Mouse (Mus musculus) ES-E14 (cell line): ENCODE results near the gene Cdh24. TPM values are rescaled to one million over a fixed set of nuclear protein-coding genes. Genes with fewer than 3 reads are reported as not detected.

Source experiments
- DNase-seq: peaks from one replicate; pipeline ENCODE4 v3.0.0-alpha.2; 2013; ENCODE audit warnings: low read depth, low spot score
- H3K27ac ChIP-seq: 2 replicates; pipeline ENCODE4 v1.5.1; 2012; ENCODE audit warnings: low read depth, mild to moderate bottlenecking, low read length, moderate library complexity, mixed read lengths; ENCODE audit not compliant: poor library complexity, insufficient read depth, severe bottlenecking
- H3K36me3 ChIP-seq: 2 replicates; pipeline ENCODE4 v1.6.1; 2012; ENCODE audit warnings: mild to moderate bottlenecking, low read length, moderate library complexity, mixed read lengths; ENCODE audit not compliant: control insufficient read depth, poor library complexity, insufficient read depth, severe bottlenecking
- H3K4me1 ChIP-seq, 2 experiments: fragments of 150-350 bp in 1 of 2; sonication (generic) in 1 of 2; 2 replicates each; pipeline ENCODE4 v1.6.1; 2012; ENCODE audit warnings: low read length in 2 of 2, mild to moderate bottlenecking in 1 of 2, mixed read lengths in 1 of 2; ENCODE audit not compliant: control insufficient read depth in 2 of 2, insufficient read depth in 2 of 2, poor library complexity in 1 of 2
- H3K4me3 ChIP-seq, 2 experiments: fragments of 150-350 bp in 1 of 2; sonication (generic) in 1 of 2; 2 replicates each; pipeline ENCODE4 v1.5.1; 2012; ENCODE audit warnings: low read length in 2 of 2, low read depth in 1 of 2, mild to moderate bottlenecking in 1 of 2, mixed read lengths in 1 of 2; ENCODE audit not compliant: insufficient read depth in 1 of 2, poor library complexity in 1 of 2, severe bottlenecking in 1 of 2
- H3K9ac ChIP-seq: 2 replicates; pipeline ENCODE4 v1.6.1; 2012; ENCODE audit warnings: low read depth, mild to moderate bottlenecking, low read length, mixed read lengths; ENCODE audit not compliant: poor library complexity, insufficient read depth, severe bottlenecking
- H3K9me3 ChIP-seq: fragments of 150-350 bp; sonication (generic); 2 replicates; pipeline ENCODE4 v1.6.1; 2012; ENCODE audit warnings: low read depth, mild to moderate bottlenecking, low read length; ENCODE audit not compliant: control insufficient read depth, insufficient read depth
- CHD2 ChIP-seq: IDR thresholded peaks from 2 replicates; pipeline ENCODE4 v1.6.1; 2014; ENCODE audit warnings: mild to moderate bottlenecking, low read depth, low read length, inconsistent platforms
- HCFC1 ChIP-seq: IDR thresholded peaks from 2 replicates; pipeline ENCODE4 v1.6.1; 2012; ENCODE audit warnings: low read length, inconsistent platforms, borderline replicate concordance; ENCODE audit not compliant: insufficient read depth
- MAFK ChIP-seq: IDR thresholded peaks from 2 replicates; pipeline ENCODE4 v1.6.1; 2014; ENCODE audit warnings: mild to moderate bottlenecking, low read depth, low read length, inconsistent platforms; ENCODE audit not compliant: insufficient read depth
- ZC3H11A ChIP-seq: IDR thresholded peaks from 2 replicates; pipeline ENCODE4 v1.6.1; 2012; ENCODE audit warnings: low read depth, mild to moderate bottlenecking, inconsistent platforms, low read length, borderline replicate concordance
- ZNF384 ChIP-seq: IDR thresholded peaks from 2 replicates; pipeline ENCODE4 v1.6.1; 2012; ENCODE audit warnings: low read depth, low read length, inconsistent platforms
- in situ Hi-C, 2 experiments: fragments of 600-800 bp; cut with MboI; formaldehyde crosslinking; loops; one replicate each; pipeline ENCODE4 v1.15.1; 2025; ENCODE audit warnings: low sequenced_read_pairs in 2 of 2, inconsistent platforms in 1 of 2; ENCODE audit not compliant: unreplicated experiment in 2 of 2
- total RNA-seq: library from RNA; depleted of rRNA; stranded (reverse); fragments of 300-350 nt; gene quantifications from 2 replicates; pipeline ENCODE4 v1.2.3, GENCODE M21; 2012

The Cdh24 gene
- total RNA-seq, 1 experiment = 3.2 TPM

DNA sequence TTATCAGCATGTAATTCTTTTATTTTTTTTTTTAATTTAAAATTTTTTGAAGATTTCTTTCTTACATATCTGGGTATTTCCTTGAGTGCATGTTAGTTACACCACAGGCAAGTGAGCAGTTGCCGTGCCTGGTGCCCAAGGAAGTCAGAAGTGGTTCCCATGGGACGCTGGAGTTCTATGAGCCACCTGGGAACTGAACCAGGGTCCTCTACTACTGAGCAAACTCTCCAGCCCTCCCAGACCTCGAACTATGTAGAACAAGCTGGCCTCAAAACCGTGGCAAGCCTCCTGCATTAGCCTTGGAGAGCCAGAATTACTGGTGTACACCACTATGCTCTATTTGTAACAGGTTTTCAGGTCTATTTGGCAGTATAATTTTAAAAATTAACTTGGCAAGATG, 38.6 kb downstream of the Cdh24 start:
- H3K9me3 ChIP-seq = no peaks in the 10 kb centered on the region
- H3K9ac ChIP-seq = peak overlapping the region; percentile 65; the same call in 1 of the 2 replicates
- peak overlapping the region; percentile 69 to 89 for H3K4me3 ChIP-seq
- in situ Hi-C loops = no loop called here
- H3K27ac ChIP-seq = peak overlapping the region; percentile 77; the same call in 1 of the 2 replicates
- no peaks in the 10 kb centered on the region for H3K36me3 ChIP-seq
- DNase-seq = no peak
- TF ChIP-seq HCFC1 (no peak), MAFK (no peak), ZNF384 (0 out of 2 replicates have a peak, but pooled peaks have one; percentile 16)
- H3K4me1 ChIP-seq = peaks cover 2 to 8% of the 10 kb centered on the region in 2 experiments; a peak in 2 of 4 replicates

DNA sequence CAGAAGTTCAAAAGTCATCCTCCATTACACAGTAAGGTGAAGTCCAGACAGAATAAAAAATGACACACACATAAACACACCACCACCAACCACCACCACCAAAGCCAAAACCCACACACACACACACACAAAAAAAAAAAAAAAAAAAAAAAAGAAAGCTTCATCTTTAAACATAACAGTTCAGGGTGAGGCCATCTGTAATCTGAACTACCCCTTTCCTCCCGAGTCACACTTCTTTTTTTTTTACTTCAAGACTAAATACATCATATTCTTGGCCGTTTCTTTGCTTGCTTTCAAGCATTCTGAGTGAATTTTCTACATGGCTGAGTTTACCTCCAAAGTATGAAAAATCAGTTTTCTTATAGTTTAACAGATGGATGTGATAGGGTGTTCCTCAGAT, 39.6 kb downstream of the Cdh24 start:
- no peak for DNase-seq
- no peak for TF ChIP-seq ZNF384
- no peak for TF ChIP-seq MAFK
- TF ChIP-seq ZC3H11A = no peak
- TF ChIP-seq CHD2 = no peak
- no peak for TF ChIP-seq HCFC1
- Histone ChIP-seq H3K9me3 (no peaks in the 10 kb centered on the region), H3K36me3 (no peaks in the 10 kb centered on the region), H3K4me1 (peaks cover 2 to 6% of the 10 kb centered on the region in 2 experiments; a peak in 2 of 4 replicates), H3K4me3 (no peak overlapping the region), H3K9ac (no peak overlapping the region), H3K27ac (no peak overlapping the region)
- in situ Hi-C loops = no loop called here

- H3K9me3 ChIP-seq = no peaks in the 10 kb centered on the region
- in situ Hi-C loops = no loop called here
- H3K4me3 ChIP-seq = no peak overlapping the region
- DNase-seq = no peak
- no peak for TF ChIP-seq CHD2
- TF ChIP-seq ZC3H11A = no peak
- TF ChIP-seq HCFC1 = no peak
- no peak for TF ChIP-seq ZNF384
- TF ChIP-seq MAFK = no peak
- no peaks in the 10 kb centered on the region for H3K36me3 ChIP-seq
- peaks cover 0 to 11% of the 10 kb centered on the region in 2 experiments; a peak in 2 of 4 replicates for H3K4me1 ChIP-seq
- no peak overlapping the region for H3K27ac ChIP-seq
- no peak overlapping the region for H3K9ac ChIP-seq
Measured at GRCm38 (mm10) chr14:54597084-54597483, 44.1 kb downstream of the Cdh24 start.

DNA sequence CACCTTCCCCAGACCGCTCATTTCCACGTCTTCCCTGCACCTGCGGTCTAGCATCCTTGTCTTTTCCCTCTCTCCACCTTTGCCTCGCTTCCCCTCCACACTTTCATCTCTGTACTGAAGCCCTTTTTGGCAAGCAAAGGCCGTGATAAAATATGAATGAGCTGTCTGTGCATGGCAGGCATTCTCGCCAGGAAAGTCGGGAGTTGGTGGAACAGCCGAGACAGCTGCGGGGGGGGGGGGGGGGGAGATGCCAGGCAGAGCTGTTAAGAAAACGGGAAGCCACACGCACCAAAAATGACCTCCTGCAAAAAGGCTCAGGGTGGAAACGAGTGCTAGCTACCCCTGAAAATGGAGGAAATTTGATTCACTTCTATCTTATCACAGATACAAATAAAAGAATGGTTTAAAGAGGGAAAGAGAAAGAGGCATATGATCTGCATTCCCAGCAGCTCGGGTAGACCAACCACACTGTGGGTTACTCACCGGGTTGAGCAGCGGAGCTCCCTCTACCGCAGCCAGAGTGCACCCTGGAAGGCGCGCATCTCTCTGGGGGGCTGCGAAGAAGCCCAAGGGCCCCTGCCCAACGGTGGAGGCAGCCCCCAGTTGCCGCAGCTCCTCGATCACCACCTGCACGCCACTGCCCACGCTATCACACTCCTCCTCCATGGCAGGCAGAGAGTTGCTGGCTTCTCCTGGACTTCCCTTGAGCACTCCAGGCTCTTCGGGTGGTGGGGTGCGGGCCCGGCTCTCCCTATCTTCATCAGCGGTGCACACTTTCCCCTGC, 46.3 kb downstream of the Cdh24 start:
- in situ Hi-C loops = no loop called here
- no peaks in the 10 kb centered on the region for H3K36me3 ChIP-seq
- TF ChIP-seq ZC3H11A (no peak), MAFK (no peak), ZNF384 (no peak), HCFC1 (no peak)
- peaks cover 0 to 13% of the 10 kb centered on the region in 2 experiments; a peak in 2 of 4 replicates for H3K4me1 ChIP-seq
- no peak overlapping the region for H3K27ac ChIP-seq
- H3K9me3 ChIP-seq = no peaks in the 10 kb centered on the region
- no peak for DNase-seq
- H3K4me3 ChIP-seq = peak overlapping the region; percentile 64 to 68
- peak overlapping the region; percentile 37 for H3K9ac ChIP-seq
